Mouse (Mus musculus) adrenal gland (tissue): ENCODE measurements at regions not wholly inside any gene's neighbourhood (a gene's known extent, or its start where the extent isn't known, plus 50 kb on each side); places are given as distances from the start of the nearest gene placed in this dataset.

Experiments
- intact Hi-C: fragments of 180-260 bp; cut with DNase I; formaldehyde crosslinking; loops from one replicate; pipeline ENCODE4 v1.15.1; 2025

GRCm38 (mm10) chr14:99516703-99517102 lies 218.2 kb downstream of the Klf5 start:
- intact Hi-C loops: no loop called here

GRCm38 (mm10) chr14:99520343-99520742 lies 221.9 kb downstream of the Klf5 start:
- intact Hi-C loops: no loop called here

DNA sequence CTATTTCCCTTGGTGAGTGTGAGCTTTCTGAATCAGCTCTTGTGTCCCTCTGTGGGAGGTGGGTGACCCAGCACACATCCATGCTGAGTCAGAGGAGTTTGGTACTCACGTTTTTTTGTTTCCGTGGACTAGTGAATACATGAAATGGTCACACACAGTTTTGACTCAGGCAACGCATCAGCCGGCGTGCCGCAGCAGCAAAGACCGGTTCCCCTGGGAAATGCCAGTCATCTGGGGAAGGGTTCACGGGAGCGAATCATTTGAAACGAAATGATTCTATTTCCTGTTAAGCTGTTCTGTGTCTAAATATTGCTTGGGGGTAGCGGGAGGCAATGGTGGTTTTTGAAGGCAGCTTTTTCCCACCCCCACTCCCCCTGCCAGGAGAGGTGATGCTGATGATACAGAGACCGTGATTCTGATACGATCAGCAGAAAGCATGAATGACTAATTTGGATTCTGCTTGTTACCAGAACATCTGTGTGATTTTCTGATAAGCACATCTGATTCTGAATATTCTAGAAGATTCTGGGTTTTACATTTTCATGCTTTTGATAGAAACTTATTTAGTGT lies 223.5 kb downstream of the Klf5 start:
- intact Hi-C loops: no loop called here

DNA sequence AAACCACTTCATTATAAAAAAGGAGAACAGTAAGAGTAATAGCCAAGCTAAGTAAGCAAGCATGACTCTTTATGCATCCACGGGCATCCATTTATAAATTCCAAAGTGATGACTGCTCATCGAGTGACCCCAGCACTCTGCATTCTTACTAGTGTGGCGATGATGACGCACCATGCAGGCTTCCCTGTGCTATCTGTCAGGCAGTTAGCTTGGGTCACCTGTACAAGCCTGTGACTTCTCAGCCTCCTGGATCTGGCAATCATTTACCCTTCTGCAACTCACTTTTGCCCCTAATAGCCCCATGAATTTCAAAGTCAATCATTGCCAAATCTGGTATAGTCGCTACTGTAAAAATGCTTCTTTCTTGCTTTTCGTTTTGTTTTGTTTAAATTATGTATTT lies 237.3 kb downstream of the Klf5 start:
- intact Hi-C loops: no loop called here

DNA sequence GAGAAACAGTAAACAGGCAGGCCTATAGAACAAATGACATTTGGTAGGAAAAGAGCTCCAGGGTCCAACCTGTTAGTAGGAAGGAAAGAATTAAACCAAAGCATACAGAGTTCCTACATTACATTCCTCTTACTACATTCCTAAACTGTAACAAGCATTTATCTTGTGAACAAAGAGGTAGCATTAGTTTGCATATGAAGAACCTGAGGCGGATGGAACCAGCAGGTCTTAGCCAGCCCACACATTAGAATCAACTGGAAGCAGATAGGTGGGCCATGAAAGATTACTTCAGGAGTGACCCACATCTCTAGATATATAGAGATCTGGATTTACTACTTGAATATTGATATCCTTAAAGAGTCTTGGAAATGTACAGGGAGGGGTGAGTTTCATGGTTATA lies 238.8 kb downstream of the Klf5 start:
- intact Hi-C loops: no loop called here

DNA sequence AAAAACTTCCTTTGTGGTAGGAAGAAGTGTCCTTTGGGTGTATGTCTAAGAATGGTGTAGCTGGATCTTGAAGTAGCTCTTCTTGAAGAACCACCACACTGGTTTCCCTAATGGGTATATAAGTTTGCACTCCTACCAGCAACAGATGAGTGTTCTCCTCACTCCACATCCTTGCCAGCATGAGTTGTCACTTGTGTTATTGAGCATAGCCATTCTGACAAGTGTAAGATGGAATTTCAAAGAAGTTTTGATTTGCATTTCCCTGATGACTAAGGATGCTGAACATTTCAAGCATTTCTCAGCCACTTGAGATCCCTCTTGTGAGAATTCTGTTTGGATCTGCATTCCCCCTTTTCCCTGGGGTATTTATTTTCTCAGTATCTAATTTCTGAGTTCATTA lies 243.2 kb downstream of the Klf5 start:
- intact Hi-C loops: no loop called here

GRCm38 (mm10) chr14:99547931-99548330 lies 249.4 kb downstream of the Klf5 start:
- intact Hi-C loops: no loop called here

- intact Hi-C loops: no loop called here
Measured at GRCm38 (mm10) chr14:99548363-99549248, 250.1 kb downstream of the Klf5 start.

DNA sequence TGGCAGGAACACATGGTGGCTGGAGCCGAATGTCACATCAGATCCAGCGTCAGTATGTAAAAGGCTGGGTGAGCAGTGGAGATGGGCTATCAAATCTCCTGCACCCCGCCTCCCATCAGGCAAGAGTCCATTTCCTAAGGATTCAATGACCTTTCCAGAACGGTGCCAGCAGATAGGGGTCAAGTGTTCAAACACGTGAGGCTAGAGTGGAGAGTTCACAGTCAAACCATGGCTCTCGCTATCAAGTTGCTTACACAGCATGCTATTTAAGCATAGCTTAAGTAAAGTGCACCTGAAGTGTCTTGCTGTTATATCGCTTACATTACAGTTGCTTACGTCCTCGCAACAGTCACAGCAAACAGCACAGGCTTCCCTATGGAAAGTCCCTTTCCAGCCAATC lies 265.5 kb downstream of the Klf5 start:
- intact Hi-C loops: no loop called here

GRCm38 (mm10) chr14:99574146-99574545 lies 275.7 kb downstream of the Klf5 start:
- intact Hi-C loops: no loop called here

DNA sequence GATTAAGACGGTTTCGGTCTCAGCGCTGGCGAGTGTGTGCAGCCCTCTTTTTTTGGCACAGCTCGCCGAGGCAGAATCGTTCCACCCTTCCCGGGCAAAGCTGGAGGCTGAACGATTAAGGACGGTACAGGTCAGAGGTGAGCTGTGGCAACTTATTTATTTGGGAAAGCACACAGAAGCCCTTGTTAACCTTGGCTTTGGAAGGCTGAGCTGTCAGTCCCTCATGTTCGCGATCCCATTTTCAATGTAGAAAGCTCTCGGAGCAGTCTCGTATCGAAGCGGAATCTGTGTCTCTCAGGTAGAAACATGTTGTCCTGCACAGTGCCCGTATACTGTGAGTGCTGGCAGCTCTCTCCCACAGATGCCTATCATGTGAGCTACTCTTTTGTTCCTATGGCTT lies 280.2 kb downstream of the Klf5 start:
- intact Hi-C loops: no loop called here

GRCm38 (mm10) chr14:99579271-99579759 lies 280.8 kb downstream of the Klf5 start:
- intact Hi-C loops: no loop called here

GRCm38 (mm10) chr14:99579765-99580266 lies 281.3 kb downstream of the Klf5 start:
- intact Hi-C loops: no loop called here

DNA sequence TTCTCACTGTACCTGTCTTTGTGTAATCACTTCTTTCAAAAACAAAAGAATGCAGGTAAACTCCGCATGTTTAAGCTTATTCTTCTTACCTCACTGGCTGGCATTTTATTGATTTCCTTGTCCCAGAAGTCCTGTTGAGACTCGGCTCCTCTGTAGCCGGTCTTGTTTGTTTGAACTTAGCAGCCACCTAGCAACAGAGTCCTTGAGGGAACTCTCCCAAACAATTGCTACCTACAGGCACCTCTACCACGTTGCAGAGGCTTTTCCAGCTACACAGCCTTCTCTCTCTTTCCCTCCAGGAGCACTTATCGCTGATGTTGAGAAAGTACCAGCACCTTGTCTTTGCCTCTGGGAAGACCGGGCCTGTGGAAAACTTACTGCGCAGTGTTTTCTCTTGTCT lies 285.7 kb downstream of the Klf5 start:
- intact Hi-C loops: no loop called here

GRCm38 (mm10) chr14:99586029-99586428 lies 287.5 kb downstream of the Klf5 start:
- intact Hi-C loops: no loop called here

DNA sequence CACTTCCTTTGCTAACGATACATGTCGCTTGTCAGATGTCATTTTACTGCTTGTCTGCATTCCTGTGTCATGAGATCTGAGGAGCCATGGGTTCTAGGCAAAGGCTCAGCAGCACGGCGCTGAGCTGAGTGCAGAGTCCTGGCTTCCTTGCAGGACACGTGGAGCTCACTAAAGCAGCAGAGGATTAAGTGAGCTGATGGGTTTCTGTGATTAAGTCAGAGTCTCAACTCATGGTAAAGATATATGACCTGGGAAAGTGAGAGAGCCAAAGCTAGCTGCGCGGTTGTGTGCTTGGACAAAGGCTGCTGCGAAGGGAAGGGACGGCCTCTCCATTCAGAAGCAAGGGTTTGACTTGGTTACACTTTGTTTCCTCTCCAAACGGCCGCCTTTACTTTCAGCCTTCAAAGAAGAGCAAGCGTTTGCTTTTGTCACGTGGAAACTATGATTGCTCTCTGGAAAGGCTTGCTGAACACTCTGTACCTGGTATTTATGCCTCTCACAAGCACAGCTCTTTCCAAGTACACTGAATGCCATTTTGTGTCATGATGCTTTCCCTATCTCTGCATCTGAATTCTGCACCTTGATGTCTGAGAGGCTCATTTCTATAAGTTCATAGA lies 292.5 kb downstream of the Klf5 start:
- intact Hi-C loops: no loop called here

DNA sequence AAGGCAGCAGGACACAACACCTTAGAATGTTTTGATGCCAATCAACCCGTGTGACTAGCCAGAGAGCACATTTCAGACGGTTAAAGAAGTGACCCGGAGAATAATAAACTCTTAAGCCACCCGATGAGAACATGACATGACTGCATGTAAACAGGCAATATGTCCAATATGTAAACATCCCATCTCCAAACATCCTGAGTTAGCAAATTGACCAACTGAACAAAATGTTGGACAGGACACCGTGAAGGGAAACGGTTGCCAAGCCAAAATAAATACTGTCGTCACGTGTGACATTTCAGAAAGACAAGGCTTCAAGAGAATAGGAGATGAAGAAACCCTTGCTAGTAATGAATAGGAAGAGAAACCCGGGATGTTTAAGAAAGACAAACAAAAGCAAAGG lies 294.4 kb downstream of the Klf5 start:
- intact Hi-C loops: no loop called here

- intact Hi-C loops: no loop called here
Measured at GRCm38 (mm10) chr14:99593864-99594263, 295.4 kb downstream of the Klf5 start.

DNA sequence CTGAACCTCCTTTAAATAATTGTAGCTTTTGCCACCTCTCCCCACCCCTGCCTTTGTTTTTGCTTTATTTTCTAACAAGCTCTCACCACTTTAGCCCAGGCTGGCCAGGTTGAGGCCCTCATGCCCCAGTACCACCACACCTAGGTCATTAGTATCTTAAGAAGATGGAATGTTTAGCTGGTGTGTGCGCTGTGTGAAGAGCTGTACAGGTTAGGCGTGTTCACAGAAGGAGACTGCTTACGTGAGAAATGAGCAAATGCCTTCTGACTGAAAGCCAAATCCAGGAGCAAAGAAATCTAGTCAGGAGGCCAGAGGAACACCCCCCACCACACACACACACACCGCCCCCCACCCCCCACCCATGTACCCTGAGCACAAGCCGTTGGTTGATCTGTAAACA lies 303.4 kb downstream of the Klf5 start:
- intact Hi-C loops: no loop called here

- intact Hi-C loops: no loop called here
Measured at GRCm38 (mm10) chr14:99603257-99603656, 304.8 kb downstream of the Klf5 start.

GRCm38 (mm10) chr14:99605351-99606100 lies 307.0 kb downstream of the Klf5 start:
- intact Hi-C loops: no loop called here
